Mouse (Mus musculus) liver, embryonic 16.5 days (tissue): ENCODE results near the gene Lmo2. TPM values are rescaled to one million over a fixed set of nuclear protein-coding genes. Genes with fewer than 3 reads are reported as not detected.

Experiments
- ATAC-seq: fragments of 200-750 bp; cut with Nextera tagmentation; 2 replicates; pipeline ENCODE4 v1.8.0; 2017; ENCODE audit warnings: low read depth, mild to moderate bottlenecking, moderate number of reproducible peaks, moderate library complexity
- H3K27ac ChIP-seq: fragments of 300-500 bp; sonication (generic); 2 replicates; pipeline ENCODE4 v1.5.1; 2014; ENCODE audit warnings: mild to moderate bottlenecking, low read length
- H3K27me3 ChIP-seq: fragments of 300-500 bp; sonication (generic); 2 replicates; pipeline ENCODE4 v1.6.1; 2014; ENCODE audit warnings: low read depth, low read length, mixed read lengths; ENCODE audit not compliant: control insufficient read depth, insufficient read depth
- H3K36me3 ChIP-seq: fragments of 300-500 bp; sonication (generic); 2 replicates; pipeline ENCODE4 v1.6.1; 2014; ENCODE audit warnings: mild to moderate bottlenecking; ENCODE audit not compliant: control insufficient read depth, insufficient read depth
- H3K4me1 ChIP-seq: fragments of 300-500 bp; sonication (generic); 2 replicates; pipeline ENCODE4 v1.6.1; 2014; ENCODE audit warnings: low read depth, low read length, mixed read lengths; ENCODE audit not compliant: control insufficient read depth
- H3K4me2 ChIP-seq: fragments of 300-500 bp; sonication (generic); 2 replicates; pipeline ENCODE4 v1.6.1; 2014; ENCODE audit warnings: low read depth, low read length, mixed read lengths
- H3K4me3 ChIP-seq: fragments of 300-500 bp; sonication (generic); 2 replicates; pipeline ENCODE4 v1.5.1; 2014; ENCODE audit warnings: low read depth, mild to moderate bottlenecking, low read length
- H3K9ac ChIP-seq: fragments of 300-500 bp; sonication (generic); 2 replicates; pipeline ENCODE4 v1.6.1; 2014; ENCODE audit warnings: low read depth, low read length
- H3K9me3 ChIP-seq: fragments of 300-500 bp; sonication (generic); replicated peaks from 2 replicates; pipeline ENCODE4 v1.6.1; 2016; ENCODE audit warnings: low read length; ENCODE audit not compliant: control insufficient read depth
- WGBS: fragments of 180-500 bp; shearing (Covaris S2); extraction: QIAGEN DNeasy Blood & Tissue Kit; methylation state at CpG from one replicate; pipeline ENCODE4 v1.1.7; 2014; ENCODE audit not compliant: insufficient replicate concordance; 5-methylcytosine and 5-hydroxymethylcytosine counted together
- polyA plus RNA-seq: library from polyadenylated mRNA; unstranded; fragments of >200 nt; fragmentation: Nextera tagmentation; extraction: Ambion mirVana; gene quantifications from 2 replicates; pipeline ENCODE4 v1.2.1, GENCODE M21; 2015

Gene Lmo2
- polyA plus RNA-seq, 1 experiment from 2014 or later, result 126 TPM

GRCm38 (mm10) chr2:103947982-103948655, 9.7 kb upstream of the Lmo2 start:
- Histone ChIP-seq H3K27me3 (no peaks in the 10 kb centered on the region), H3K9me3 (no peaks in the 10 kb centered on the region), H3K4me1 (peaks cover 13% of the 10 kb centered on the region), H3K27ac (no peak overlapping the region), H3K4me2 (no peak overlapping the region), H3K4me3 (no peak overlapping the region), H3K36me3 (no peaks in the 10 kb centered on the region), H3K9ac (0 out of 2 replicates have a peak overlapping the region, but pooled peaks have one; percentile 6)
- ATAC-seq, result no peak
- 67% methylated on average over 8 of the region's 8 CpGs for WGBS

- Histone ChIP-seq H3K4me3 (no peak overlapping the region), H3K4me1 (peaks cover 22% of the 10 kb centered on the region), H3K36me3 (no peaks in the 10 kb centered on the region), H3K27me3 (no peaks in the 10 kb centered on the region), H3K4me2 (no peak overlapping the region), H3K27ac (no peak overlapping the region), H3K9me3 (no peaks in the 10 kb centered on the region), H3K9ac (no peak overlapping the region)
- WGBS, result 86% methylated on average over 6 of the region's 6 CpGs
- no peak for ATAC-seq
These were observed 4.5 kb upstream of the Lmo2 start for GRCm38 (mm10) chr2:103953050-103953835.

GRCm38 (mm10) chr2:103955714-103956113, 2.1 kb upstream of the Lmo2 start:
- H3K36me3 ChIP-seq, result no peaks in the 10 kb centered on the region
- peaks cover 22% of the 10 kb centered on the region for H3K4me1 ChIP-seq
- no peak overlapping the region for H3K4me3 ChIP-seq
- H3K27ac ChIP-seq, result peak overlapping the region; percentile 94
- WGBS, result 41% methylated on average over 3 of the region's 3 CpGs
- H3K27me3 ChIP-seq, result no peaks in the 10 kb centered on the region
- no peak overlapping the region for H3K4me2 ChIP-seq
- H3K9me3 ChIP-seq, result no peaks in the 10 kb centered on the region
- peak overlapping the region; percentile 54 for H3K9ac ChIP-seq
- no peak for ATAC-seq

GRCm38 (mm10) chr2:103956867-103957266, 919 bp upstream of the Lmo2 start:
- Histone ChIP-seq H3K4me2 (peak overlapping the region; percentile 73), H3K27me3 (no peaks in the 10 kb centered on the region), H3K4me1 (peaks cover 27% of the 10 kb centered on the region), H3K4me3 (peak overlapping the region; percentile 77), H3K36me3 (peaks cover 2% of the 10 kb centered on the region), H3K9me3 (no peaks in the 10 kb centered on the region), H3K9ac (peak overlapping the region; percentile 79), H3K27ac (peak overlapping the region; percentile 94)
- ATAC-seq, result peak; percentile 88
- 20% methylated on average over 6 of the region's 6 CpGs for WGBS

GRCm38 (mm10) chr2:103958634-103959033, 848 bp downstream of the Lmo2 start:
- Histone ChIP-seq H3K4me2 (peak overlapping the region; percentile 73), H3K4me3 (peak overlapping the region; percentile 77), H3K27ac (peak overlapping the region; percentile 94), H3K9ac (peak overlapping the region; percentile 79), H3K9me3 (no peaks in the 10 kb centered on the region), H3K36me3 (peaks cover 13% of the 10 kb centered on the region), H3K4me1 (peaks cover 43% of the 10 kb centered on the region), H3K27me3 (no peaks in the 10 kb centered on the region)
- 22% methylated on average over 3 of the region's 3 CpGs for WGBS
- ATAC-seq, result no peak

- H3K4me3 ChIP-seq, result peak overlapping the region; percentile 77
These were observed 1.3 kb downstream of the Lmo2 start for GRCm38 (mm10) chr2:103959066-103959465.

GRCm38 (mm10) chr2:103959574-103959973, 1.8 kb downstream of the Lmo2 start:
- H3K4me1 ChIP-seq, result peaks cover 47% of the 10 kb centered on the region
- peaks cover 15% of the 10 kb centered on the region for H3K36me3 ChIP-seq
- peak; percentile 38 for ATAC-seq
- no peaks in the 10 kb centered on the region for H3K9me3 ChIP-seq
- H3K27me3 ChIP-seq, result no peaks in the 10 kb centered on the region
- H3K4me3 ChIP-seq, result peak overlapping the region; percentile 77
- 41% methylated on average over 6 of the region's 6 CpGs for whole genome bisulfite sequencing
- H3K4me2 ChIP-seq, result peak overlapping the region; percentile 73
- H3K27ac ChIP-seq, result peak overlapping the region; percentile 94
- H3K9ac ChIP-seq, result peak overlapping the region; percentile 79

More at GRCm38 (mm10) chr2:103959066-103959465, 1.3 kb downstream of the Lmo2 start:
- Histone ChIP-seq H3K36me3 (peaks cover 13% of the 10 kb centered on the region), H3K27ac (peak overlapping the region; percentile 94), H3K27me3 (no peaks in the 10 kb centered on the region), H3K4me2 (peak overlapping the region; percentile 73), H3K9ac (peak overlapping the region; percentile 79), H3K4me1 (peaks cover 43% of the 10 kb centered on the region), H3K9me3 (no peaks in the 10 kb centered on the region)
- 26% methylated on average over 5 of the region's 5 CpGs for WGBS
- 0 out of 2 replicates have a peak, but pooled peaks have one; percentile 4 for ATAC-seq

- Histone ChIP-seq H3K27me3 (no peaks in the 10 kb centered on the region), H3K36me3 (peaks cover 32% of the 10 kb centered on the region), H3K9me3 (no peaks in the 10 kb centered on the region), H3K4me1 (peaks cover 54% of the 10 kb centered on the region), H3K27ac (peak overlapping the region; percentile 94), H3K9ac (peak overlapping the region; percentile 79), H3K4me3 (peak overlapping the region; percentile 77), H3K4me2 (peak overlapping the region; percentile 73)
- no peak for ATAC-seq
- WGBS, result 36% methylated on average over 4 of the region's 4 CpGs
These were observed 4.6 kb downstream of the Lmo2 start for GRCm38 (mm10) chr2:103962349-103962748.

- Histone ChIP-seq H3K27me3 (no peaks in the 10 kb centered on the region), H3K27ac (peak overlapping the region; percentile 71), H3K4me3 (peak overlapping the region; percentile 25; the same call in 1 of the 2 replicates), H3K9me3 (no peaks in the 10 kb centered on the region), H3K4me2 (peak overlapping the region; percentile 13; the same call in 1 of the 2 replicates), H3K36me3 (peaks cover 32% of the 10 kb centered on the region), H3K4me1 (peaks cover 56% of the 10 kb centered on the region), H3K9ac (peak overlapping the region; percentile 35; the same call in 1 of the 2 replicates)
- 61% methylated on average over 3 of the region's 3 CpGs for WGBS
- no peak for ATAC-seq
These were observed 7.6 kb downstream of the Lmo2 start for GRCm38 (mm10) chr2:103965391-103965790.
